Mouse (Mus musculus): ENCODE data around the gene Adssl1.

Adssl1 gene

GRCm38 (mm10) chr12:112679027-112679996 lies 59.5 kb downstream of the Adssl1 start:
- peak; percentile 71 for DNase-seq

GRCm38 (mm10) chr12:112683351-112683750 lies 63.5 kb downstream of the Adssl1 start:
- no peak for DNase-seq

- no peak for DNase-seq
These were observed 68.6 kb downstream of the Adssl1 start for GRCm38 (mm10) chr12:112688458-112688857.
